Mouse (Mus musculus) liver, embryonic 16.5 days (tissue): ENCODE measurements around the gene Anapc4. TPM values are rescaled to one million over a fixed set of nuclear protein-coding genes. Genes with fewer than 3 reads are reported as not detected.
A peak's percentile ranks its signal among the peaks of the same experiment; 100 is the strongest.

Experiments
- ATAC-seq: fragments of 200-750 bp; cut with Nextera tagmentation; 2 replicates; pipeline ENCODE4 v1.8.0; 2017; ENCODE audit warnings: low read depth, mild to moderate bottlenecking, moderate number of reproducible peaks, moderate library complexity
- H3K27ac ChIP-seq: fragments of 300-500 bp; sonication (generic); 2 replicates; pipeline ENCODE4 v1.5.1; 2014; ENCODE audit warnings: mild to moderate bottlenecking, low read length
- H3K27me3 ChIP-seq: fragments of 300-500 bp; sonication (generic); 2 replicates; pipeline ENCODE4 v1.6.1; 2014; ENCODE audit warnings: low read depth, low read length, mixed read lengths; ENCODE audit not compliant: control insufficient read depth, insufficient read depth
- H3K36me3 ChIP-seq: fragments of 300-500 bp; sonication (generic); 2 replicates; pipeline ENCODE4 v1.6.1; 2014; ENCODE audit warnings: mild to moderate bottlenecking; ENCODE audit not compliant: control insufficient read depth, insufficient read depth
- H3K4me1 ChIP-seq: fragments of 300-500 bp; sonication (generic); 2 replicates; pipeline ENCODE4 v1.6.1; 2014; ENCODE audit warnings: low read depth, low read length, mixed read lengths; ENCODE audit not compliant: control insufficient read depth
- H3K4me2 ChIP-seq: fragments of 300-500 bp; sonication (generic); 2 replicates; pipeline ENCODE4 v1.6.1; 2014; ENCODE audit warnings: low read depth, low read length, mixed read lengths
- H3K4me3 ChIP-seq: fragments of 300-500 bp; sonication (generic); 2 replicates; pipeline ENCODE4 v1.5.1; 2014; ENCODE audit warnings: low read depth, mild to moderate bottlenecking, low read length
- H3K9ac ChIP-seq: fragments of 300-500 bp; sonication (generic); 2 replicates; pipeline ENCODE4 v1.6.1; 2014; ENCODE audit warnings: low read depth, low read length
- H3K9me3 ChIP-seq: fragments of 300-500 bp; sonication (generic); replicated peaks from 2 replicates; pipeline ENCODE4 v1.6.1; 2016; ENCODE audit warnings: low read length; ENCODE audit not compliant: control insufficient read depth
- WGBS: fragments of 180-500 bp; shearing (Covaris S2); extraction: QIAGEN DNeasy Blood & Tissue Kit; methylation state at CpG from one replicate; pipeline ENCODE4 v1.1.7; 2014; ENCODE audit not compliant: insufficient replicate concordance; 5-methylcytosine and 5-hydroxymethylcytosine counted together
- polyA plus RNA-seq: library from polyadenylated mRNA; unstranded; fragments of >200 nt; fragmentation: Nextera tagmentation; extraction: Ambion mirVana; gene quantifications from 2 replicates; pipeline ENCODE4 v1.2.1, GENCODE M21; 2015

Anapc4 gene
- polyA plus RNA-seq, 1 experiment from 2014 or later = 22.2 TPM

GRCm38 (mm10) chr5:52855727-52856126 lies 21.9 kb downstream of the Anapc4 start:
- Histone ChIP-seq H3K4me1 (no peaks in the 10 kb centered on the region), H3K9me3 (no peaks in the 10 kb centered on the region), H3K9ac (no peak overlapping the region), H3K27me3 (no peaks in the 10 kb centered on the region), H3K4me2 (no peak overlapping the region), H3K27ac (no peak overlapping the region), H3K36me3 (peaks cover 6% of the 10 kb centered on the region), H3K4me3 (no peak overlapping the region)
- 84% methylated on average over 5 of the region's 5 CpGs for WGBS
- ATAC-seq = no peak

GRCm38 (mm10) chr5:52864446-52864845 lies 30.6 kb downstream of the Anapc4 start:
- no peak for ATAC-seq
- H3K4me2 ChIP-seq = no peak overlapping the region
- H3K27me3 ChIP-seq = no peaks in the 10 kb centered on the region
- H3K9ac ChIP-seq = no peak overlapping the region
- H3K36me3 ChIP-seq = peaks cover 13% of the 10 kb centered on the region
- no peak overlapping the region for H3K27ac ChIP-seq
- H3K9me3 ChIP-seq = no peaks in the 10 kb centered on the region
- no peak overlapping the region for H3K4me3 ChIP-seq
- 70% methylated on average over 8 of the region's 8 CpGs for WGBS
- no peaks in the 10 kb centered on the region for H3K4me1 ChIP-seq

DNA sequence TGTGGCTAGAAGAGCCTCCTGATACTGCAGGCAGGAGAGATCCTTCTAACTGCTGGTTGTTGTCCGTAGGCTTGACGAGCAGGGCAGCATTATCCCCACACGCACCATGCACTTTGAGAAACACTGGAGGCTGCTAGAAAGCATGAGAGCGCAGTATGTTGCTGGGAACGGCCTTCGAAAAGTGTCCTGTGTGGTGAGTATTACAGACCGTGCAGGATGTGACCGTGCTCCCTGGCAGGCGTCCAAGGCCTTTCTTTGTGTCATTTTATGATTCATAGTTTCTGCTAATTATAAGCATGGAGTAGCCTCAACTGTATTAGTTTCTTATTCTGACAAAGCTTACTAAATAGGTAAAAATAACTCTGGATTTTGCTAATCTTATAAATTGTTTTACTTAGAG lies 32.0 kb downstream of the Anapc4 start:
- Histone ChIP-seq H3K4me1 (no peaks in the 10 kb centered on the region), H3K4me2 (no peak overlapping the region), H3K9ac (no peak overlapping the region), H3K9me3 (no peaks in the 10 kb centered on the region), H3K4me3 (no peak overlapping the region), H3K36me3 (peaks cover 13% of the 10 kb centered on the region), H3K27ac (no peak overlapping the region), H3K27me3 (no peaks in the 10 kb centered on the region)
- WGBS = 71% methylated on average over 9 of the region's 9 CpGs
- ATAC-seq = 0 out of 2 replicates have a peak, but pooled peaks have one; percentile 9

- Histone ChIP-seq H3K27me3 (no peaks in the 10 kb centered on the region), H3K27ac (no peak overlapping the region), H3K4me3 (no peak overlapping the region), H3K4me2 (no peak overlapping the region), H3K9ac (no peak overlapping the region), H3K4me1 (no peaks in the 10 kb centered on the region), H3K9me3 (no peaks in the 10 kb centered on the region), H3K36me3 (peaks cover 13% of the 10 kb centered on the region)
- ATAC-seq = no peak
- 76% methylated on average over 18 of the region's 18 CpGs for WGBS
Measured at GRCm38 (mm10) chr5:52866361-52867155, 32.7 kb downstream of the Anapc4 start.

GRCm38 (mm10) chr5:52868918-52869703 lies 35.3 kb downstream of the Anapc4 start:
- 75% methylated on average over 12 of the region's 12 CpGs for WGBS

DNA sequence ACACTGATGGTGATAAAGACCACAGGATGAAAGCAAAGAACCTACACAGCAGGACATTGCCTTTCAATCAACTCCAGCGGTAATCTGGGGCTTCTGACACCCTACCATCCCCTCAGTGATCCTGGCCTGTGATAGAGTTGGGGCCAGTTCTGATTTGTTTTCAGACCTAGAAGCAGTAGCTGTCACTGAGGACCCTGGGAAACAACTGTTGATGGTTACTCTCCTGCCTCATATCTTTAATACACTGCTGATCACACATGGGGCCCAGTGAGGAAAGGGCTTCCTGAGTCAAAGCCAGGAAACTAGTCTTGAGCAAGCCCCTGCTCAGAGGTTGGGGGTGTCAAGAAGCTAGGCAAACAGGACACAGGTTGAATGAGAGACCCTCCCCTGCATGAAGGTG lies 37.6 kb downstream of the Anapc4 start:
- Histone ChIP-seq H3K36me3 (peaks cover 2% of the 10 kb centered on the region; the same call in 1 of the 2 replicates), H3K4me1 (no peaks in the 10 kb centered on the region), H3K9ac (no peak overlapping the region), H3K4me3 (no peak overlapping the region), H3K4me2 (no peak overlapping the region), H3K27ac (no peak overlapping the region), H3K27me3 (no peaks in the 10 kb centered on the region), H3K9me3 (no peaks in the 10 kb centered on the region)
- WGBS = 26% methylated on average over 1 of the region's 1 CpGs
- ATAC-seq = no peak

More at GRCm38 (mm10) chr5:52868918-52869703, 35.3 kb downstream of the Anapc4 start:
- no peak for ATAC-seq
- Histone ChIP-seq H3K36me3 (peaks cover 9% of the 10 kb centered on the region), H3K9me3 (no peaks in the 10 kb centered on the region), H3K27ac (no peak overlapping the region), H3K4me2 (no peak overlapping the region), H3K27me3 (no peaks in the 10 kb centered on the region), H3K9ac (no peak overlapping the region), H3K4me3 (no peak overlapping the region), H3K4me1 (no peaks in the 10 kb centered on the region)

DNA sequence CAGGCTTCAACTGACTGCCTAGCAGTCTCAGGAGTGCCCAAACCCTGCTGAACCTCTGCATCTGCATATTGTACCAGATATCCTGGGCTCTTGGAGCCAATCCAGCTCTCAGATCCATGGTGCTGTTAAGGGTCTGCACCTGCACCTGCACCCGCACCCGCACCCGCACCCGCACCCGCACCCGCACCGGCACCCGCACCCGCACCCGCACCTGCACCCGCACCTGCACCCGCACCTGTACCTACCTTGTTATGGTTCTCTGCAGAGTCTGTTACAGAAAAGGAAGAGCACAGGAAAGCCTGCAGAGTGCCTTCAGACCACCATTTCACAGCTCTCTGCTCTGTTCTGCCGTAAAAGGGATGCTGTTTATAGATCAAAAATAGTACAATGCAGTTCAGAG lies 38.2 kb downstream of the Anapc4 start:
- H3K36me3 ChIP-seq = no peaks in the 10 kb centered on the region
- 79% methylated on average over 13 of the region's 13 CpGs for WGBS
- no peak overlapping the region for H3K4me3 ChIP-seq
- no peaks in the 10 kb centered on the region for H3K4me1 ChIP-seq
- no peaks in the 10 kb centered on the region for H3K9me3 ChIP-seq
- H3K27me3 ChIP-seq = no peaks in the 10 kb centered on the region
- no peak for ATAC-seq
- H3K4me2 ChIP-seq = no peak overlapping the region
- H3K9ac ChIP-seq = no peak overlapping the region
- H3K27ac ChIP-seq = no peak overlapping the region

DNA sequence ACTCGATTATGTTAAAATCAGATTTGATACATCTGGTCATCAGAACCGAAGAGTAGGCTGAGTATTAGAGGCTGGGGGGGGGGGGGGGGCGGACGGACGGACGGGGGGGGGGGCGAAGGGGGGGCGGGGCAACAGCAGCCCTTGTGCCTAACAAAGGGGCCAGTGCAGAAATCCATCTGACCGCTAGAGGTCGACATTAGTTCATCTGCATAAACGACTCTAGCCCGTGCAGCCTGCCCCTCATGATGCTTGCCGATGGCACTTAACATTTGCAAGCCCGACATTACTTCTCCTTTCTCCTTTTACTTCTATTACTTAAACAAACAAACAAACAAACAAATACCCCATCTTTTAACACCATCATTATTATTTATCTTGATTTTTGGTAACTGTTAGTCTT lies 45.0 kb downstream of the Anapc4 start:
- H3K27ac ChIP-seq = no peak overlapping the region
- no peak overlapping the region for H3K9ac ChIP-seq
- H3K4me1 ChIP-seq = no peaks in the 10 kb centered on the region
- H3K27me3 ChIP-seq = no peaks in the 10 kb centered on the region; the same call in 1 of the 2 replicates
- no peaks in the 10 kb centered on the region for H3K9me3 ChIP-seq
- H3K4me3 ChIP-seq = no peak overlapping the region
- WGBS = 6% methylated on average over 8 of the region's 14 CpGs
- no peak overlapping the region for H3K4me2 ChIP-seq
- no peak for ATAC-seq
- H3K36me3 ChIP-seq = no peaks in the 10 kb centered on the region

GRCm38 (mm10) chr5:52879926-52880325 lies 46.1 kb downstream of the Anapc4 start:
- H3K27me3 ChIP-seq = no peaks in the 10 kb centered on the region; the same call in 1 of the 2 replicates
- no peak overlapping the region for H3K27ac ChIP-seq
- H3K9me3 ChIP-seq = no peaks in the 10 kb centered on the region
- H3K4me2 ChIP-seq = no peak overlapping the region
- ATAC-seq = no peak
- H3K4me1 ChIP-seq = no peaks in the 10 kb centered on the region
- no peaks in the 10 kb centered on the region for H3K36me3 ChIP-seq
- H3K9ac ChIP-seq = no peak overlapping the region
- no peak overlapping the region for H3K4me3 ChIP-seq
- WGBS = 70% methylated on average over 6 of the region's 6 CpGs
